Mouse (Mus musculus): ENCODE results near the gene C1qtnf5. TPM values are rescaled to one million over a fixed set of nuclear protein-coding genes. Genes with fewer than 3 reads are reported as not detected.
A peak's percentile ranks its signal among the peaks of the same experiment; 100 is the strongest.
"Not testable (repeated sequence)": the region's sequence is repeated elsewhere in the genome, so short reads cannot be mapped to it uniquely, and the experiment has no call there.

The C1qtnf5 gene
- total RNA-seq, 1 experiment from 2014 or later = 10.9 TPM

GRCm38 (mm10) chr9:44105781-44106180 lies 1.3 kb upstream of the C1qtnf5 start:
- DNase-seq = no peak

- no peak for DNase-seq
Measured at GRCm38 (mm10) chr9:44106182-44106581, 863 bp upstream of the C1qtnf5 start.

- DNase-seq = no peak
Measured at GRCm38 (mm10) chr9:44106596-44106995, 449 bp upstream of the C1qtnf5 start.

GRCm38 (mm10) chr9:44107557-44108179 lies 623 bp downstream of the C1qtnf5 start:
- DNase-seq = peak; percentile 66

GRCm38 (mm10) chr9:44108269-44109055 lies 1.4 kb downstream of the C1qtnf5 start:
- no peak for DNase-seq

GRCm38 (mm10) chr9:44109360-44110095 lies 2.5 kb downstream of the C1qtnf5 start:
- DNase-seq = peak; percentile 73

- DNase-seq = not testable (repeated sequence)
Measured at GRCm38 (mm10) chr9:44111909-44112308, 4.9 kb downstream of the C1qtnf5 start.

GRCm38 (mm10) chr9:44113105-44113789 lies 6.2 kb downstream of the C1qtnf5 start, which contains the start of the genes Gm49380 and Rnf26:
TSS of gene Gm49380 (minus strand) at chr9:44113500.
TSS of gene Rnf26 (minus strand) at chr9:44113517.
- DNase-seq = peak; percentile 93

GRCm38 (mm10) chr9:44114453-44114852 lies 7.4 kb downstream of the C1qtnf5 start:
- no peak for DNase-seq

GRCm38 (mm10) chr9:44115599-44115998 lies 8.6 kb downstream of the C1qtnf5 start:
- DNase-seq = no peak

- DNase-seq = no peak
Measured at GRCm38 (mm10) chr9:44116182-44116581, 9.1 kb downstream of the C1qtnf5 start.

- DNase-seq = peak; percentile 66
Measured at GRCm38 (mm10) chr9:44119011-44119410, 12.0 kb downstream of the C1qtnf5 start.

GRCm38 (mm10) chr9:44119948-44120465 lies 13.0 kb downstream of the C1qtnf5 start:
- no peak for DNase-seq

GRCm38 (mm10) chr9:44124317-44124716 lies 17.3 kb downstream of the C1qtnf5 start:
- DNase-seq = no peak

GRCm38 (mm10) chr9:44125026-44125425 lies 18.0 kb downstream of the C1qtnf5 start:
- no peak for DNase-seq

GRCm38 (mm10) chr9:44125546-44126428 lies 18.7 kb downstream of the C1qtnf5 start:
- peak; percentile 83 for DNase-seq

GRCm38 (mm10) chr9:44126746-44127145 lies 19.7 kb downstream of the C1qtnf5 start:
- DNase-seq = no peak

- DNase-seq = no peak
Measured at GRCm38 (mm10) chr9:44127351-44127801, 20.3 kb downstream of the C1qtnf5 start.

- DNase-seq = no peak
Measured at GRCm38 (mm10) chr9:44129633-44130032, 22.6 kb downstream of the C1qtnf5 start.

- DNase-seq = peak; percentile 75
Measured at GRCm38 (mm10) chr9:44130034-44130433, 23.0 kb downstream of the C1qtnf5 start.

All from adrenal gland, postnatal 25 days (tissue).